Mouse (Mus musculus) gastrocnemius, adult 18-20 months (tissue): ENCODE data around the gene Zan. TPM values are rescaled to one million over a fixed set of nuclear protein-coding genes. Genes with fewer than 3 reads are reported as not detected.

Source experiments
- DNase-seq: peaks from one replicate; pipeline ENCODE4 v3.0.0; 2021; ENCODE audit warnings: low spot score
- long read RNA-seq, 2 experiments: library from polyadenylated mRNA; stranded (forward); transcript quantifications; one replicate each; pipeline ENCODE4 v2.0.0; 2021
- total RNA-seq, 2 experiments: library from RNA; stranded (reverse); gene quantifications; 2 replicates each; pipeline ENCODE4 v1.2.3; 2021

Gene Zan
- under 1 TPM in 1 of 2 experiments, not detected in 1; 0.07 TPM for total RNA-seq
- long read RNA-seq, experiment 1: 0 reads
- long read RNA-seq, experiment 2: 0 reads

- DNase-seq: no peak
Measured at GRCm38 (mm10) chr5:137476964-137477363, at the start of gene Zan. Gene Zan, minus strand, starts transcription at chr5:137477064.

- DNase-seq: no peak
Measured at GRCm38 (mm10) chr5:137526192-137526936, 49.5 kb upstream of the Zan start.

- no peak for DNase-seq
Measured at GRCm38 (mm10) chr5:137525511-137525910, 48.6 kb upstream of the Zan start.

- DNase-seq: no peak
Measured at GRCm38 (mm10) chr5:137524671-137525070, 47.8 kb upstream of the Zan start.

DNA sequence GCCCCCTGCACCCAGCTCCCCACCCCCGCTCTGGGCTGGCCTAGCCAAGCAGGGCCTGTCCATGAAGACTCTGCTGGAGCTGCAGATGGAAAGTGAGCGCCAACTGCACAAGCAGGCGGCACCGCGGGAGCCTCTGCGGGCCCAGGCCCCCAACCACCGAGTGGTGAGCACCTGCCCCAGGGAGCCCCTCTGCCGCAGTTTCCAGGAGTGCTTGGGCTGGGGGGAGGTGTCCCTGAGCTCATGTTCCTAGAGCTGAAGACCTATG is 47.3 kb upstream of the Zan start:
- DNase-seq: peak; percentile 2

DNA sequence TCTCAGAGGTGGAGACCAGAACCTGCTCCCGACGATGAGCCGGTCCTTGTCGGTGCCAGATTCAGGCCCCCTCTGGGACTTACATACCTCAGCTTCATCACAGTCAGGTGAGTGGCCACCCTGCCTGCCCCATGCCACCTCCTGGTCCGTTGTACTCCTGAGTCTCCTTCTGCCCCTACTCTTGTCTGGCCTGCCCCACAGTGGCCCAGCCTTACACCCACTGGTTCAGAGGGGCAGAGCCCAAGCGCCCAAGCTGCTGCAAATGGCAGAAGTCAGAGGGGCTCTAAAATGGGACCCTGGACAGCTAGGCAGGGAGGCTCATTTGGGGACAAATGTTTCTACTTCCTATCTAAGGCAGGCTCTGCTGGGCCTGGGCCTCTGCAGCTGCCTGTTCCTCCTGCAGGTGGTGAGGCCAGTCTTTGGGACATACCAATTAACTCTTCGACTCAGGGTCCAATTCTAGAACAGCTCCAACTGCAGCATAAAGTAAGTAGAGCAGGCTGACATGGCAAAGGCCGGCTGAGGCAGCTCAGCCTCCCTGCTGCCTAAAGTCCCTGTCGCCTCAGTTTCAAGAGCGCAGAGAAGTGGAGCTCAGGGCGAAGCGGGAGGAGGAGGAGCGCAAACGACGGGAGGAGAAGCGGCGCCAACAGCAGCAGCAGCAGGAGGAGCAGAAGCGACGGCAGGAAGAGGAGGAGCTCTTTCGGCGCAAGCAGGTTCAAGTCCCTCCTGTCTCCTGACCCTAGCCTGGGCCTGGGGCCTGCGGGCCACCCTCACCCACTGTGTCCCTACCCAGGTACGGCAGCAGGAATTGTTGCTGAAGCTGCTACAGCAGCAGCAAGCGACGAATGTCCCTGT is 46.8 kb upstream of the Zan start:
- peak; percentile 0 for DNase-seq

- peak; percentile 0 for DNase-seq
Measured at GRCm38 (mm10) chr5:137522711-137523110, 45.8 kb upstream of the Zan start.

GRCm38 (mm10) chr5:137521861-137522260 is 45.0 kb upstream of the Zan start:
- no peak for DNase-seq

DNA sequence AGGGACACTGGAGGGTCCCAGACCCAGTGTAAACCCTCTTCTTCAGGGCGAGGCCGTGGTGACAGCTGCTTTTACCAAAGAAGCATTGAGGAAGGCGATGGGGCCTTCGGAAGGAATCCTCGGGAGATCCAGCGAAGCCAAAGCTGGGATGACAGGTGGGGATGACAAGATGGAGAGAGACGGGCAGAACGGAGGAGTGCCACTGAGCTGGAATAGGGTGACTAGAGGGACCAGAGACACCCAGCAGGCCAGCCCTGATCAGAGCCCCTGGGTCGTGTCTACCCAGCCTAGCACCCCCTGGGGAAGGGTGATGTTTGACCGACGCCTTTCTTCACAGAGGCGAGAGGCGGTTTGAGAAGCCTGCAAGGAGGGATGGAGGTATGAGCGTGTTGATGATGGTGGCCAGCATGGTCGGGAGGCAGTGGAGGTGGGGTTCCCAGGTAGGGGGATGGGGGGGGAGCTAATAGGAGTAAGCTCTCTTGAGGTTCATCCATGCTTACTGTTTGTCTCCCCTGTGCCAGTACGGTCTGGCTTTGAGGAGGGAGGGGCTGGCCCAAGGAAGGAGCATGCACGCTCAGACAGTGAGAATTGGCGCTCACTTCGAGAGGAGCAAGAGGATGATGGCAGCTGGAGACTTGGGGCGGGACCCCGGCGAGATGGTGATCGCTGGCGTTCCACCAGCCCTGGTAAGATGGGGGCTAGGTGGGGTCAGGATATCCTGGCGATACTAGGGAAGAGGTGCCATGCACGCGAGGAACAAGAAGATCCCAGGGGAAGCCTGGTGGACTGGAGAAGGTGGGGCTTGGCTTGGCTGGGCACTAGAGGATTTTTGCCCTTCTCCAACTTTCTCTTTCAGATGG is 43.1 kb upstream of the Zan start:
- no peak for DNase-seq

- peak; percentile 20 for DNase-seq
Measured at GRCm38 (mm10) chr5:137518436-137518835, 41.6 kb upstream of the Zan start, which contains the start of gene Gigyf1. Gene Gigyf1, plus strand, starts transcription at chr5:137518548.

DNA sequence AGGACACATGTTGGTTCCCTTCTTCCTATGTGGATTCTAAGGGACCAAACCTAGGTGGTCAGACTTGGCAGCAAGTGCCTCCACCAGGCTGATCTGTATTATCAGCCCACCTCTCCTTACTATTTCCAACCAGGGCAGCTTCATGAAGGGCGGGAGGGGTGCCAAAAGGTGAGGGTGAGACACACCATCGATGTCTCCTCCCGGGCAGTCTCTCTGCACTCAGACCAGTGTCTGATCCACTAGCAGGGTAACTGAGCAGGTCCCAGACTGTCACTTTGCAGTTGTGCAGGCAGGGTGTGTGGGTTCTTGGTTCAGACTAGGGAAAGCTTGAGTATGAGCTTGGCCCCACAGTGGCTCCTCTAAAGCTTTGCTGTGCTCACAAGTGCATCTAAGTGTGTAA is 37.9 kb upstream of the Zan start:
- DNase-seq: no peak

GRCm38 (mm10) chr5:137513951-137514721 is 37.3 kb upstream of the Zan start:
- no peak for DNase-seq

- no peak for DNase-seq
Measured at GRCm38 (mm10) chr5:137512847-137513794, 36.3 kb upstream of the Zan start.

GRCm38 (mm10) chr5:137511706-137512105 is 34.8 kb upstream of the Zan start:
- DNase-seq: no peak

DNA sequence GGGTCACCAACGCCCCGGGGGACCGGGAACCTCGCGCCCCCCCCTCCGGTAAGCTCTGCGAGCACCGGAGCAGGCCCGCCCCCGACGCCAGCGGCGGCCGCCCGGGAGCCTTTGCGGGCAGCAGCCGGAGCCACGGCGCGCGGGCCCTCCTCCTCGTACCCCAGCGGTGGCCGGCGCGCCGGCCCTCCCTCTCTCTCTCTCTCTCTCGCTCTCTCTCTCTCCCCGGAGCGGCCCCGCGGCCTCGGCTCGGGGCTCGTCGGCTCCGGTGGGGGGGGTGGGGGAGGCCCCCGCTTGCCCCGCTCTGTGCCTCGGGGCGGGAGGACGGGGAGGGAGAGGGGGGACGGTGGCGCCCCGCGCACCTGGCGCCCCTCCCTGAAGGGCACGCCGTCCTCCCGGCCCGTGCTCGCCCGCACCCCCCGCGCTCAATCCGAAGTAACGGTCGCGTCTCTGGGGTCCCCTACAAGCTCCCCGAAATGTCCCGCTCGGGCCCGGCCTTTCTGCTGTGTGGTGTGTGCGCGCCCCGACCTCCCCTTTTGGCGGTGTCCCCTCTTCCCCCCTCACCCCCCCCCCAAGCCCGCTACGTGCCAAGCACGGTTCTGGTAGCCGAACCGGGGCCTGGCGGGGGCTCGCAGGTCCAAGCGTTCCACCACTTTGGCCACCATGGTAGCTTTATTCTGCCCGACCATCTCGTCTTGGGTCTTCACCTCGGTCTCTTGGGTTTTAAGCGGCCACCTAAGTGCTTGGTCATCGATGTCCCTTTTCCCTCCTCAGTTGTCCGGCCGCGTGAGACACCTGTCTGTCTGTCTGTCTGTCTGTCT is 33.9 kb upstream of the Zan start:
- no peak for DNase-seq

- peak; percentile 76 for DNase-seq
Measured at GRCm38 (mm10) chr5:137510014-137510501, 33.2 kb upstream of the Zan start.

DNA sequence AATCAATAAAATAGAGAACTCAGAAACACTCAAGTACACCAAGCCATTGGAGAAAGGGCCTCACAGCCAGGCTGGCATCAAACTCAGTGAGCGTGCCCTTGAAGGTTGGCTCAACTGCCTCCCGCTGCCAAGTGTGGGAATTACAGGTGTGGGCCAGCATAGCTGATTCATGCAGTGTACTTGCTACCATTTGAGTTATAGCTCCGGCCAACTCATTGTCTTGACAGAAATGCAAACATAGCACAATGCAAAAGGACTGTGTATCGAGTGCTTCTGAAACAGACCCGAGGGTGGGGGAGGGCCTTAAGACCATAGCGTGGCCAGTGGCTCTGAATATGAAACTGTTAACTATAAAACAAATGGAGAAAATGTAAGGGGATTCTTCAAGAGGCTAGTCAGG is 27.2 kb upstream of the Zan start:
- DNase-seq: no peak

- peak; percentile 84 for DNase-seq
Measured at GRCm38 (mm10) chr5:137502667-137503110, 25.8 kb upstream of the Zan start.
